Mouse (Mus musculus) forebrain, embryonic 10.5 days (tissue): ENCODE data around the gene Lrg1. TPM values are rescaled to one million over a fixed set of nuclear protein-coding genes. Genes with fewer than 3 reads are reported as not detected.

Experiments
- DNase-seq: peaks from one replicate; pipeline ENCODE4 v3.0.0-alpha.2; 2017; ENCODE audit warnings: low spot score; ENCODE audit errors: extremely low spot score
- H3K27ac ChIP-seq: fragments of 300-500 bp; sonication (generic); 2 replicates; pipeline ENCODE4 v1.5.1; 2016; ENCODE audit warnings: mild to moderate bottlenecking
- H3K27me3 ChIP-seq: fragments of 300-500 bp; sonication (generic); 2 replicates; pipeline ENCODE4 v1.6.1; 2016; ENCODE audit warnings: mild to moderate bottlenecking; ENCODE audit not compliant: poor library complexity, severe bottlenecking
- H3K36me3 ChIP-seq: fragments of 300-500 bp; sonication (generic); replicated peaks from 2 replicates; pipeline ENCODE4 v1.6.1; 2016; ENCODE audit warnings: mild to moderate bottlenecking, moderate library complexity
- H3K4me1 ChIP-seq: fragments of 300-500 bp; sonication (generic); 2 replicates; pipeline ENCODE4 v1.6.1; 2016
- H3K4me3 ChIP-seq: fragments of 300-500 bp; sonication (generic); 2 replicates; pipeline ENCODE4 v1.5.1; 2016; ENCODE audit warnings: mild to moderate bottlenecking, moderate library complexity
- H3K9me3 ChIP-seq: fragments of 300-500 bp; sonication (generic); 2 replicates; pipeline ENCODE4 v1.6.1; 2016; ENCODE audit warnings: mild to moderate bottlenecking, moderate library complexity
- WGBS: fragments of 180-500 bp; shearing (Covaris S2); methylation state at CpG from one replicate; pipeline ENCODE4 v1.1.7; 2016; 5-methylcytosine and 5-hydroxymethylcytosine counted together
- polyA plus RNA-seq: library from polyadenylated mRNA; unstranded; fragments of >200 nt; fragmentation: Nextera tagmentation; extraction: Ambion mirVana; gene quantifications from 2 replicates; pipeline ENCODE4 v1.2.1, GENCODE M21; 2016

Gene Lrg1
- polyA plus RNA-seq, 1 experiment from 2014 or later: not detected

- Histone ChIP-seq H3K9me3 (0 out of 2 replicates have a peak, but pooled peaks cover 9% of the 10 kb centered on the region), H3K27ac (no peak overlapping the region), H3K36me3 (no peaks in the 10 kb centered on the region), H3K27me3 (peaks cover 17% of the 10 kb centered on the region), H3K4me1 (peaks cover 22% of the 10 kb centered on the region), H3K4me3 (no peak overlapping the region)
- peak; percentile 61 for DNase-seq
- 40% methylated on average over 7 of the region's 7 CpGs for WGBS
Observed at GRCm38 (mm10) chr17:56131814-56132213, 10.0 kb upstream of the Lrg1 start.

GRCm38 (mm10) chr17:56131136-56131535, 9.3 kb upstream of the Lrg1 start:
- peaks cover 11% of the 10 kb centered on the region; the same call in 1 of the 2 replicates for H3K27me3 ChIP-seq
- no peak overlapping the region for H3K27ac ChIP-seq
- H3K9me3 ChIP-seq: 0 out of 2 replicates have a peak, but pooled peaks cover 9% of the 10 kb centered on the region
- H3K4me3 ChIP-seq: no peak overlapping the region
- H3K4me1 ChIP-seq: peaks cover 22% of the 10 kb centered on the region
- 93% methylated on average over 10 of the region's 10 CpGs for WGBS
- DNase-seq: no peak
- H3K36me3 ChIP-seq: no peaks in the 10 kb centered on the region

- Histone ChIP-seq H3K27me3 (peaks cover 29% of the 10 kb centered on the region), H3K4me3 (no peak overlapping the region), H3K36me3 (no peaks in the 10 kb centered on the region), H3K9me3 (peaks cover 12% of the 10 kb centered on the region), H3K4me1 (peaks cover 15% of the 10 kb centered on the region), H3K27ac (no peak overlapping the region)
- DNase-seq: no peak
- WGBS: 93% methylated on average over 15 of the region's 15 CpGs
Observed at GRCm38 (mm10) chr17:56128246-56128645, 6.4 kb upstream of the Lrg1 start.

GRCm38 (mm10) chr17:56126175-56126574, 4.4 kb upstream of the Lrg1 start:
- no peak for DNase-seq
- Histone ChIP-seq H3K4me1 (peaks cover 12% of the 10 kb centered on the region), H3K36me3 (0 out of 2 replicates have a peak, but pooled peaks cover 4% of the 10 kb centered on the region), H3K27ac (no peak overlapping the region), H3K4me3 (no peak overlapping the region), H3K27me3 (peaks cover 50% of the 10 kb centered on the region), H3K9me3 (peaks cover 22% of the 10 kb centered on the region)
- 77% methylated on average over 11 of the region's 11 CpGs for WGBS

- H3K36me3 ChIP-seq: 0 out of 2 replicates have a peak, but pooled peaks cover 4% of the 10 kb centered on the region
- DNase-seq: no peak
- no peak overlapping the region for H3K27ac ChIP-seq
- H3K27me3 ChIP-seq: peaks cover 59% of the 10 kb centered on the region
- no peak overlapping the region for H3K4me3 ChIP-seq
- 90% methylated on average over 4 of the region's 4 CpGs for WGBS
- H3K4me1 ChIP-seq: peaks cover 15% of the 10 kb centered on the region
- H3K9me3 ChIP-seq: peaks cover 17% of the 10 kb centered on the region
Observed at GRCm38 (mm10) chr17:56125276-56125630, 3.5 kb upstream of the Lrg1 start.

- peak; percentile 60 for DNase-seq
- WGBS: 12% methylated on average over 59 of the region's 59 CpGs
- Histone ChIP-seq H3K9me3 (peaks cover 17% of the 10 kb centered on the region), H3K36me3 (0 out of 2 replicates have a peak, but pooled peaks cover 4% of the 10 kb centered on the region), H3K4me3 (peak overlapping the region; percentile 53), H3K27me3 (peaks cover 65% of the 10 kb centered on the region), H3K27ac (peak overlapping the region; percentile 77), H3K4me1 (peaks cover 21% of the 10 kb centered on the region)
Observed at GRCm38 (mm10) chr17:56124377-56125275, 2.8 kb upstream of the Lrg1 start.

- H3K9me3 ChIP-seq: peaks cover 17% of the 10 kb centered on the region
- H3K4me1 ChIP-seq: peaks cover 24% of the 10 kb centered on the region
- peaks cover 74% of the 10 kb centered on the region for H3K27me3 ChIP-seq
- H3K27ac ChIP-seq: peak overlapping the region; percentile 77
- peak overlapping the region; percentile 53 for H3K4me3 ChIP-seq
- DNase-seq: no peak
- 0 out of 2 replicates have a peak, but pooled peaks cover 4% of the 10 kb centered on the region for H3K36me3 ChIP-seq
- WGBS: 42% methylated on average over 59 of the region's 59 CpGs
Observed at GRCm38 (mm10) chr17:56123681-56124340, 2.0 kb upstream of the Lrg1 start.

- 0 out of 2 replicates have a peak, but pooled peaks cover 4% of the 10 kb centered on the region for H3K36me3 ChIP-seq
- H3K27me3 ChIP-seq: peaks cover 80% of the 10 kb centered on the region
- H3K27ac ChIP-seq: no peak overlapping the region
- H3K4me1 ChIP-seq: peaks cover 24% of the 10 kb centered on the region
- no peak for DNase-seq
- peaks cover 17% of the 10 kb centered on the region for H3K9me3 ChIP-seq
- 89% methylated on average over 12 of the region's 12 CpGs for WGBS
- H3K4me3 ChIP-seq: no peak overlapping the region
Observed at GRCm38 (mm10) chr17:56123161-56123560, 1.4 kb upstream of the Lrg1 start.

GRCm38 (mm10) chr17:56119981-56120880, 1.6 kb downstream of the Lrg1 start:
- H3K4me3 ChIP-seq: peak overlapping the region; percentile 22

GRCm38 (mm10) chr17:56119431-56119830, 2.4 kb downstream of the Lrg1 start:
- H3K9me3 ChIP-seq: peaks cover 17% of the 10 kb centered on the region
- 0 out of 2 replicates have a peak, but pooled peaks cover 4% of the 10 kb centered on the region for H3K36me3 ChIP-seq
- DNase-seq: no peak
- H3K4me3 ChIP-seq: no peak overlapping the region; the same call in 1 of the 2 replicates
- 54% methylated on average over 12 of the region's 12 CpGs for WGBS
- peaks cover 27% of the 10 kb centered on the region for H3K4me1 ChIP-seq
- peaks cover 87% of the 10 kb centered on the region for H3K27me3 ChIP-seq
- H3K27ac ChIP-seq: no peak overlapping the region

More at GRCm38 (mm10) chr17:56119981-56120880, 1.6 kb downstream of the Lrg1 start:
- Histone ChIP-seq H3K4me1 (peaks cover 31% of the 10 kb centered on the region), H3K27me3 (peaks cover 95% of the 10 kb centered on the region), H3K9me3 (peaks cover 17% of the 10 kb centered on the region), H3K36me3 (0 out of 2 replicates have a peak, but pooled peaks cover 4% of the 10 kb centered on the region), H3K27ac (no peak overlapping the region)
- WGBS: 8% methylated on average over 66 of the region's 66 CpGs
- no peak for DNase-seq

- under 1% methylated on average over 27 of the region's 27 CpGs for WGBS
- Histone ChIP-seq H3K4me1 (peaks cover 25% of the 10 kb centered on the region), H3K36me3 (0 out of 2 replicates have a peak, but pooled peaks cover under 1% of the 10 kb centered on the region), H3K4me3 (peak within 1 kb of the TSS; percentile 49), H3K27ac (0 out of 2 replicates have a peak within 1 kb of the TSS, but pooled peaks have one; percentile 27), H3K27me3 (peaks cover 65% of the 10 kb centered on the region), H3K9me3 (peaks cover 5% of the 10 kb centered on the region)
- peak; percentile 57 for DNase-seq
Observed at GRCm38 (mm10) chr17:56117251-56117710, 4.5 kb downstream of the Lrg1 start, which contains the start of gene Plin5. TSS of gene Plin5 (minus strand) at chr17:56117596.
